Mouse (Mus musculus): ENCODE measurements at regions not wholly inside any gene's neighbourhood (a gene's known extent, or its start where the extent isn't known, plus 50 kb on each side); places are given as distances from the start of the nearest gene placed in this dataset.
"Not testable (repeated sequence)": the region's sequence is repeated elsewhere in the genome, so short reads cannot be mapped to it uniquely, and the experiment has no call there.

- H3K4me2 ChIP-seq, result no peak overlapping the region
- no peaks in the 10 kb centered on the region for H3K4me1 ChIP-seq
- 87% methylated on average over 11 of the region's 11 CpGs for WGBS
- H3K36me3 ChIP-seq, result no peaks in the 10 kb centered on the region
- H3K27ac ChIP-seq (replicated peaks), result no peak overlapping the region
- no peak overlapping the region for H3K9ac ChIP-seq (replicated peaks)
- H3K9me3 ChIP-seq (replicated peaks), result no peaks in the 10 kb centered on the region
- ATAC-seq (ENCODE audit: low FRiP score), result no peak
- no peak overlapping the region for H3K4me3 ChIP-seq (replicated peaks)
- no peaks in the 10 kb centered on the region for H3K27me3 ChIP-seq (replicated peaks)
Observed at GRCm38 (mm10) chr13:111911661-111912312, 103.0 kb upstream of the Map3k1 start.

GRCm38 (mm10) chr13:111914348-111914913 lies 105.6 kb upstream of the Map3k1 start:
- WGBS, result 53% methylated on average over 5 of the region's 5 CpGs
- Histone ChIP-seq H3K27ac (replicated peaks) (no peak overlapping the region), H3K4me3 (replicated peaks) (no peak overlapping the region)

GRCm38 (mm10) chr13:111919417-111919816 lies 110.6 kb upstream of the Map3k1 start:
- H3K4me3 ChIP-seq (replicated peaks); ATAC-seq (ENCODE audit: low FRiP score); H3K4me2 ChIP-seq; H3K4me1 ChIP-seq; H3K27me3 ChIP-seq (replicated peaks); H3K36me3 ChIP-seq; H3K9me3 ChIP-seq (replicated peaks); H3K27ac ChIP-seq (replicated peaks); H3K9ac ChIP-seq (replicated peaks): not testable (repeated sequence)
- WGBS, result 83% methylated on average over 11 of the region's 11 CpGs

More at GRCm38 (mm10) chr13:111914348-111914913, 105.6 kb upstream of the Map3k1 start:
- H3K4me1 ChIP-seq, result no peaks in the 10 kb centered on the region
- H3K9me3 ChIP-seq (replicated peaks), result no peaks in the 10 kb centered on the region
- no peak overlapping the region for H3K9ac ChIP-seq (replicated peaks)
- H3K36me3 ChIP-seq, result no peaks in the 10 kb centered on the region
- ATAC-seq (ENCODE audit: low FRiP score), result no peak
- no peaks in the 10 kb centered on the region for H3K27me3 ChIP-seq (replicated peaks)
- no peak overlapping the region for H3K4me2 ChIP-seq

- Histone ChIP-seq H3K9me3 (replicated peaks) (no peaks in the 10 kb centered on the region), H3K36me3 (no peaks in the 10 kb centered on the region), H3K27me3 (replicated peaks) (no peaks in the 10 kb centered on the region), H3K27ac (replicated peaks) (no peak overlapping the region), H3K9ac (replicated peaks) (no peak overlapping the region), H3K4me3 (replicated peaks) (no peak overlapping the region), H3K4me2 (no peak overlapping the region), H3K4me1 (no peaks in the 10 kb centered on the region)
- 92% methylated on average over 2 of the region's 2 CpGs for WGBS
- no peak for ATAC-seq (ENCODE audit: low FRiP score)
Observed at GRCm38 (mm10) chr13:111920534-111920933, 111.7 kb upstream of the Map3k1 start.

GRCm38 (mm10) chr13:111921142-111922035 lies 112.6 kb upstream of the Map3k1 start:
- no peaks in the 10 kb centered on the region for H3K36me3 ChIP-seq
- H3K4me3 ChIP-seq (replicated peaks), result no peak overlapping the region
- no peak overlapping the region for H3K4me2 ChIP-seq
- H3K27me3 ChIP-seq (replicated peaks), result no peaks in the 10 kb centered on the region
- H3K9me3 ChIP-seq (replicated peaks), result no peaks in the 10 kb centered on the region
- H3K9ac ChIP-seq (replicated peaks), result no peak overlapping the region
- no peaks in the 10 kb centered on the region for H3K4me1 ChIP-seq
- 91% methylated on average over 5 of the region's 5 CpGs for WGBS
- H3K27ac ChIP-seq (replicated peaks), result no peak overlapping the region
- no peak for ATAC-seq (ENCODE audit: low FRiP score)

- Histone ChIP-seq H3K4me2 (no peak overlapping the region), H3K4me1 (no peaks in the 10 kb centered on the region), H3K36me3 (no peaks in the 10 kb centered on the region), H3K4me3 (replicated peaks) (no peak overlapping the region), H3K27ac (replicated peaks) (no peak overlapping the region), H3K9ac (replicated peaks) (no peak overlapping the region), H3K9me3 (replicated peaks) (no peaks in the 10 kb centered on the region), H3K27me3 (replicated peaks) (no peaks in the 10 kb centered on the region)
- no peak for ATAC-seq (ENCODE audit: low FRiP score)
- 94% methylated on average over 7 of the region's 7 CpGs for WGBS
Observed at GRCm38 (mm10) chr13:111925349-111925748, 116.6 kb upstream of the Map3k1 start.

GRCm38 (mm10) chr13:111926801-111927200 lies 118.0 kb upstream of the Map3k1 start:
- Histone ChIP-seq H3K9me3 (replicated peaks) (no peaks in the 10 kb centered on the region), H3K4me1 (no peaks in the 10 kb centered on the region), H3K9ac (replicated peaks) (no peak overlapping the region), H3K4me2 (no peak overlapping the region), H3K27ac (replicated peaks) (no peak overlapping the region), H3K36me3 (no peaks in the 10 kb centered on the region), H3K4me3 (replicated peaks) (no peak overlapping the region), H3K27me3 (replicated peaks) (no peaks in the 10 kb centered on the region)
- WGBS, result 74% methylated on average over 8 of the region's 8 CpGs
- no peak for ATAC-seq (ENCODE audit: low FRiP score)

- H3K9ac ChIP-seq (replicated peaks), result no peak overlapping the region
- no peaks in the 10 kb centered on the region for H3K36me3 ChIP-seq
- H3K9me3 ChIP-seq (replicated peaks), result no peaks in the 10 kb centered on the region
- no peak overlapping the region for H3K4me3 ChIP-seq (replicated peaks)
- H3K27me3 ChIP-seq (replicated peaks), result no peaks in the 10 kb centered on the region
- 75% methylated on average over 3 of the region's 3 CpGs for WGBS
- H3K27ac ChIP-seq (replicated peaks), result no peak overlapping the region
- no peaks in the 10 kb centered on the region for H3K4me1 ChIP-seq
- no peak overlapping the region for H3K4me2 ChIP-seq
- no peak for ATAC-seq (ENCODE audit: low FRiP score)
Observed at GRCm38 (mm10) chr13:111927489-111927888, 118.7 kb upstream of the Map3k1 start.

GRCm38 (mm10) chr13:111928636-111929544 lies 120.1 kb upstream of the Map3k1 start:
- Histone ChIP-seq H3K4me1 (no peaks in the 10 kb centered on the region), H3K27ac (replicated peaks) (no peak overlapping the region), H3K4me3 (replicated peaks) (no peak overlapping the region), H3K4me2 (no peak overlapping the region), H3K9me3 (replicated peaks) (no peaks in the 10 kb centered on the region), H3K27me3 (replicated peaks) (no peaks in the 10 kb centered on the region), H3K9ac (replicated peaks) (no peak overlapping the region), H3K36me3 (no peaks in the 10 kb centered on the region)
- WGBS, result 83% methylated on average over 9 of the region's 9 CpGs
- no peak for ATAC-seq (ENCODE audit: low FRiP score)

- no peak for ATAC-seq (ENCODE audit: low FRiP score)
- 72% methylated on average over 1 of the region's 1 CpGs for WGBS
- Histone ChIP-seq H3K4me2 (no peak overlapping the region), H3K27ac (replicated peaks) (no peak overlapping the region), H3K4me3 (replicated peaks) (no peak overlapping the region), H3K9ac (replicated peaks) (no peak overlapping the region), H3K4me1 (no peaks in the 10 kb centered on the region), H3K27me3 (replicated peaks) (no peaks in the 10 kb centered on the region), H3K9me3 (replicated peaks) (no peaks in the 10 kb centered on the region), H3K36me3 (no peaks in the 10 kb centered on the region)
Observed at GRCm38 (mm10) chr13:111929908-111930307, 121.1 kb upstream of the Map3k1 start.

GRCm38 (mm10) chr13:111932464-111932863 lies 123.7 kb upstream of the Map3k1 start:
- no peak overlapping the region for H3K4me2 ChIP-seq
- H3K27me3 ChIP-seq (replicated peaks), result no peaks in the 10 kb centered on the region
- no peak overlapping the region for H3K9ac ChIP-seq (replicated peaks)
- H3K4me3 ChIP-seq (replicated peaks), result no peak overlapping the region
- H3K9me3 ChIP-seq (replicated peaks), result no peaks in the 10 kb centered on the region
- H3K36me3 ChIP-seq, result no peaks in the 10 kb centered on the region
- H3K4me1 ChIP-seq, result peaks cover 6% of the 10 kb centered on the region; the same call in 1 of the 2 replicates
- no peak for ATAC-seq (ENCODE audit: low FRiP score)
- 84% methylated on average over 3 of the region's 3 CpGs for WGBS
- H3K27ac ChIP-seq (replicated peaks), result no peak overlapping the region

All from neural tube, embryonic 15.5 days (tissue).